Mouse (Mus musculus) heart, adult 11 months (tissue): ENCODE measurements around the gene Ccdc12.

Experiments
- DNase-seq: peaks from one replicate; pipeline ENCODE4 v3.0.0; 2022

The Ccdc12 gene

DNA sequence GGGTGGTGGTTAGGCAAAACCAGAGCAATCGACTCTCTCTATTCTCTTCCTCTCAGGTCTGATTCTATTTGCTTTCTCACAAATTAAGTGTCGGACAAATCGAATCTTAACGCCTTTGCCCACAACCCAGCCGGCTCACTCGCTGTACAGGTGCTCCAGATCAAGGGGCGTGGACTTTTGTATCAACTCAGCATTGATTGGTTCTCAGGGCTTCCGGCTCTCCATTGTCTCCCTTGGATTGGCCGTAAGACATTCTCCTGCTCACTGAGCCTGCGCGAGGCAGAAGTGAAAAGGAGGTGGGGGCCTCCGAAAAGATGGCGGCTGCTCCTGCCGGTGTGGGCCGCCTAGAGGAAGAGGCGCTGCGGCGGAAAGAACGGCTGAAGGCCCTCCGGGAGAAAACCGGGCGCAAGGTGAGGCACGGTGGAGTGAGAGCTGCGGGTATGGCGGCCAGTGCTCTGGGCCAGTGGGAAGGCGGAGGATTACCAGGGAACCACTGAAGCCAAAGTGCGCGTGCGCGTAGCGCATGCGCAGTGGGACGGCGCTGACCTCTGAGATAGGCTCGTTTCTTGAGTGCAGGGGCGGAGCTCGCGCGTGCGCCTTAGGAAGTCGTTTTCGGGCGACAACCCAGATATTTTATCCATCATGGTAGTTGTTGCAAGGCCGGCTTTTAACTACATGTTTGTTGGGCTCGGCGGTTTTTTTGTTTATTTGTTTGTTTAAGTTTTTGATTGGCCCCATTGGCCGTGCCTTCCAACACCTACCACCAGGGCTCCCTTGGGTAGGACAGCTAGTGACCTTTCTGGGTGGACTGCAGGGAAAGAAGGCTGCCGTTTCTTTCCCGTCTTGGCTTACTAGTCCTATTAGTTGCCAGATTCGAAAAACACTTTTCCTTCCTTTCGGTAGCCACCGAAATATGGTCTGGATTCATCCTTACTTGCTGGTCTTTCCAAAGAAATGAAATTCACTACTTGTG, at the start of gene Ccdc12:
Ccdc12 (plus strand) TSS at position 255 of the 973 bp plus-strand sequence.
- peak; percentile 100 for DNase-seq

DNA sequence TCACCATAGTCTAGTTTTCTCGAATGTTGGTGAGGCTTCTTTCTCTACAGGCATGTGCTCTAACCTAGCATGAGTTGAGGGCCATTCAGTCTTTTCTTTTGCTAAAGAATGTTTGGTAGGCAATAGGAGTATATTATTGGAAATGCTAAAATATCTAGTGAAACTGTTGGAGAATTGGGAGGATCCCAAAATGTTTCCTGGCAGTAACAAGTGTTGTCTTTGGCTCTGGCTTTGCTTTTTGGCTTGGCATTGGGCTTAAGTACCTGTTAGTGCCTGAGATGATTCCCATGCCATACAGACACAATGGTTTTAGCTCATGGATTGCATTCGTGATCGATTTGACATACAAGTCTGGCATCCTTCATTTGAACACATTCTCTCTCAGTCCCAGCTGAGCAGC, 44.8 kb upstream of the Ccdc12 start:
- peak; percentile 89 for DNase-seq

DNA sequence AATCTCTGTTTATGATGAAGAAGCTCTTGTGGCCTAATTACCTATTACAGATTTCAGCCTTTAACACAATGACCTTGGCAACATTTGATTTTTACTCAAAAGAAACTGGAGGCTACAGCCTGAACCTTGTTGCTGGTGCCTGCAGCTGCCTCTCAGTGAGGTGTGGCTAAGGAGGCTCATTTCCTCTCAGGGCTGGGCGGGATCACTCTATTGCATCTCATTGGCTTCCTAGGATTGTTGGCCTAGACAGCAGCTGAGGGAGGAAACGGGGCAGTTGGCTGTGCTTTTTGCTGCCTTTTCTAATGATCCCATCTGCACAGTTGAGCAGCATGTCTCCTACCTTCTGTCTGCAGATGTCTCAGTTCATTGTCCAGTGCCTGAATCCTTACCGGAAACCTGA, 39.2 kb upstream of the Ccdc12 start:
- peak; percentile 96 for DNase-seq

DNA sequence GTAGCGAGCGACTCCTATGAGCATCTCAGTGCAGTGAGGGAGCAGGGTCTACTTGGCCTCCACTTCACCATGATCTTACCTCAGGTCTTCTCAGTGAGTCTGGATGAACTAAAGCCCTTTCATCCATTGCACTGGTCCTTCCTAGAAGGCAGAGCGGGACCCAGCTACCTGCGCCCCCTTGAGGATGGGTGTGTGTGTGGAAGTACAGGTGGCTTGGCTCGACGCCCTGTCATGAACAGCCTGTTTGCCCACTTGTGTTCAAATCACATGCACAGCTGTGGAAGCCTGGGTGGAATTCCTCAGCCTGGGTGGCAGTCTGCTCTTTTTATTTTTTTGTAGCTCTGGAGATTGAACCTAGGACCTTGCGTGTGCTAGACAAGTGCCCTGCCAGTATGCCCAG, 36.1 kb upstream of the Ccdc12 start:
- DNase-seq, result no peak

DNA sequence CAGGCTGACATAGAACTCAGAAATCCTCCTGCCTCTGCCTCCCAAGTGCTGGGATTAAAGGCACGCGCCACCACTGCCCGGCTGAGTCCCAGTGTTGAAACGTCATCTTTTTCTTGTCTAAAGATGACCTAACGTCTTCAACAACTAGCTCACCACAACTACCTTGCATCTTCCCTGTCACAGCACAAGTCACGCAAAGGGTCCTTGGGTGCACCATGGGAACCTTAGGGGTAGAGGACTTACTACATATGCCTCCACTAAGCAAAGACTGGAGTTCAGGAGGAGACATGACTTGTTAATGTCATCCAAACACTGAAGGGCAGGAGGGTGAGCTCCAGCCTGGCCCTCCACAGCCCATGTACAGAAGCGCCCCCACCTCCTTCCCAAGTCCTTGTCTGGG, 35.6 kb upstream of the Ccdc12 start:
- DNase-seq, result peak; percentile 87

DNA sequence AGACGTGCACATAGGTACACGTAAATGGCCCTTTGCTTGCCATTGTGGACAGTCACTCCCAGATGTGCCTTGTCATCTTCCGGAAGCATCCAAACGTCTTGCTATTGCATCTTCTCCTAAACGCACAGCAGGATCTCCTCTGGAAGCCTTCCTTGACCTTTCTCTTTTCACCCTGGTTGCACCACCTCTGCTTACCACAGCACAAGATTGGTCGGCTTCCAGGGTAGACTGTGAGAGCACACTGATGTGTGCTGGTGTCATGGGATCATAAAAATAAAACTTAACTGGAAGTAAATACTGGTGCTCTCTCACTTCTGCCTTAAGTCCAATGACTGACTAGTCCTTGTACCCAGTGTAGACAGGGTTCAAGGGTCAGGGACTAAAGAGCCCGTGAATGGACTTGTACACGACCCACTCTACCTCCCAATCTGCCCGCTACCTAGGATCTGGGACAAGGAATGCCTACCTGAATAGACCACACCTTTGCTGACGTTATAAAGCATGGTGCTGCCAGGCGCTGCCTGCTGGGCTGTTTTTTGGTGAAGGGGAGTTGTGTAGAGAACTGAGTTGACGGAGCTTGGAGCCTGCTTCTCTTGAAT, 33.6 kb upstream of the Ccdc12 start:
- DNase-seq, result peak; percentile 87

DNA sequence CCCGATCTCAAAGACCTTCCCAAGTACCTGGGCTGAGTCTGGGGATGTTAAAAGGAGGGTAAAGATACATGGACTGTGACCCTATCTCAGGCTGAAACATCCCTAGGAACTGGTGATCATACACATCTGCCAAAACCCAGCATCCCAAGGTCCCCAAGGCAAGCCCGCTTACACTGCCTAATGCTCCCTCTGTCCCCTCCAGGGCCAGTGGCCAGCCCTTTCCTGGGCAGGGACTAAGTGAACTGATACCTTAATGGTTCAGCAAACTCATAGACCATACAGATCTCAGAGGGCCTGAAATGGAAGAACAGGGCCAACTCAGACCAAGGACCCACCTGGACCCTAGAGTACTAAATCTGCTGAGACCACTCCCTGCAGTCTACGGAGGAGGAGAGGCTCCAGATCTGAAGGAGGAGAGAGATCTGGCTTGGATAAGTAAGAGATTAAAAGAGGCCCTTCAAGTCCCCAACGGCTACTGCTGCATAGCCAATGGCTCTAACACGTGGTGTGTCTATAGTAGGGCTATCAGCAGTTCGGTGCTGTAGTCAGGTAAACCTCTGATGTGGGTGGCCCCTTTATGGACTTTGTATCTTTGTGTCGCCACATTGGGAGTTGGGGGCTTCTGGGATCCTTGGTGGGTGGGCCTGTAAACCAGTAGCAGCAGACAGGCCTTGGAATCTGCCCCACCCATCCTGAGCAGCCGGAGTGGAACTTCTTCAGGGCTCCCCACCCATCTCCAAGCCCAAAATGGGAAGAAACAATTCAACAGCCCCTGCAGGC, 32.7 kb upstream of the Ccdc12 start:
- DNase-seq, result peak; percentile 88

DNA sequence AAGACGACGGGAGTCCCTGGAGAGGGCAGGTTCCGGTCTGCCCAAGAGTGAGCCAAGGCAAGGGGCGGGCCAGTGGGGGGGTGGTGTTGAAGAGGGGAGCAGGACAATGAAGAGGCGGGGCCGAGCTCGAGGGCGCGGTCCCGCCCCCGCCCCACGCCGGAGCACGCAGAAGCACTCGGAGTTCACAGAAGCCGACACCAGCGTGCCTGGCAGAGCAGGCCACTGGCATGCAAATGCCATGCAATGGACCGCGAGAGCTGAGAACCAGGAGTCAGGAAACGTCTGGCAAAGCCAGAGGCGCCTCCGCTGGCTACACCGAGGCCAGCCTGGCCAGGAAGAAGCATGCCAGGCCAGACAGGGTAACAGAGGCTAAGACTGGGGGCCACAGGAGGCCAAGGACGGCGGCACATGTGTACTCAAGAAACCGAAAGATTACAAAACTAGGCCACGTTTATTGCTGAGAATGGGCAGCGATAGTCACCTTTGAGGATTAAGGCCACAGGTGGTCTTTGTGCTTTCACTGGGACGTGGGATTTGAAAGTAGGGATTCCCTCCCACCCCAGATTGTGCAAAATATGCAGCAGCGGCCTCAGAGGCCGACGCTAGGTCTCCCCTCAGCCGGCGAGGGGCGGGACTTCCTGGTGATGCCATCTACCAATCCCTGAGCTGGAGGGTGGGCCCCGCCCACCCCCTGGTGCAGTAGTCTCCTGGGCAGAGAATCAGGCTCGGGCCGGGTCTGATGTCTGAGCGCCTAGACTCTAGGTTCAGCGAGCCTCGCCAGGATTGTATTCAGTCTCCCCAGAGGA, 31.7 kb upstream of the Ccdc12 start, which contains the start of gene Nradd:
Nradd (minus strand) TSS at position 92 of the 806 bp plus-strand sequence.
- peak; percentile 99 for DNase-seq

DNA sequence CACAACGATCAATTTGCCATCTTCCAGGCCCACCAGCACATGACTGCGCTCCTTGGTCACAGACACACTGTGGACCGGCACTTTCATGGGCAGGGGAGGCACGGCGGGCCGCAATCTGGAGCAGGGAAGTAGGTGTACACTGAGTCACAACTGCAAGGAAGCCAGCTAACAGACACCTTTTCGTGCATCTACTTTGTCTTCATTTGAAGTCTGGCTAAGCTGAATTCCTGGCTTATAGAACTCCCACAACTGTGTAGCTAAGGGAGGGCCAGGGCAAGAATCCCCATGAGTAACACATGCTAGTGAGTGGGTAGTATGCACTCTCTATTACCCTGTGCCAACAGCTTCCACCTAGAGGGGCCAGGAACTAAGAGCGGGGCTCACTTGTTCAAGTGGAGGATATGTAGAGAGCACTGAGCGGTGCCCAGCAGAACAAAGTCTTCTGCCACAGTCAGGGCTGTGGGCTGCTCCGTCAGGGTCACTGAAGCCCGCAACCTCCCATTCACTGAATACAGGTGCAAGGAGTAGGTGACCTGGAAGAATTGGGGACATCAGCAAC, 30.9 kb upstream of the Ccdc12 start:
- DNase-seq, result peak; percentile 83

DNA sequence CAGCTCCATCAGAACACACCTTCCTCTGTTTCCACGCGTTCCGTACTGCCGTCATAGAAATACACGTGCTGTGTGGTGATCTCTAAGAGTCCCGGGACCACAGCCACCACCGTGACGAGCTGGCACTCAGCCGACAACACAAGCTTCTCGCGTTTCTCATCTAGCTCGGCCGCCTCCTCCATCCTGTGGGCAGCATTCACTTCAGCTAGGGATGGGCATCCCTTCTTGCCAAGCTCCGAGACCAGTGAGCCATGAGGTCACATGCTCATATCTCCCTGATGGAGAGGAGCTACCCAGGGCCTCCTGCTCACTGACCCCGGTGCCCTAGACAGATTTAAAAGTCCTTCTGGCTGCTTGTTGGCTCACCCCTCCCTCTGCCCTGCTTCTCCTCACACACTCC, 26.1 kb upstream of the Ccdc12 start:
- DNase-seq, result no peak

DNA sequence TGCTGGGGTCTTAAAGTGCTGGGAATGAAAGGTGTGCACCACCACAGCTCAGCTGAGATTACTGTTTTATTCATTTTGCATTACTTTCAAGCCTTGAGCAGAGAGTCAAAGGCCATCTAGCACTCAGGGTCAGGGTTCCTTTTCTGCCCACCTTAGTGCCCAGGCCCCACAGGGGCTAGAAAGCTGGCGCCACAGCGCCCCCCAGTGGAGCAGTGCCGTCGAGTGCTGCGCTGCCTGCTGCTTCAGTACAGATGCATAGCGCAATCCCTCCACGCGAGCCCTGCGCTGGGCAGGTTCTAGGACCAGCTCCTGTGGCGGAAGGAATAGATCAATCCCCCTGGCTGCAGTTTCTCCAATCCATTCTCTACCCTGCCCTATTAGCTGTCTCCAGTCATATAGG, 25.1 kb upstream of the Ccdc12 start:
- no peak for DNase-seq

DNA sequence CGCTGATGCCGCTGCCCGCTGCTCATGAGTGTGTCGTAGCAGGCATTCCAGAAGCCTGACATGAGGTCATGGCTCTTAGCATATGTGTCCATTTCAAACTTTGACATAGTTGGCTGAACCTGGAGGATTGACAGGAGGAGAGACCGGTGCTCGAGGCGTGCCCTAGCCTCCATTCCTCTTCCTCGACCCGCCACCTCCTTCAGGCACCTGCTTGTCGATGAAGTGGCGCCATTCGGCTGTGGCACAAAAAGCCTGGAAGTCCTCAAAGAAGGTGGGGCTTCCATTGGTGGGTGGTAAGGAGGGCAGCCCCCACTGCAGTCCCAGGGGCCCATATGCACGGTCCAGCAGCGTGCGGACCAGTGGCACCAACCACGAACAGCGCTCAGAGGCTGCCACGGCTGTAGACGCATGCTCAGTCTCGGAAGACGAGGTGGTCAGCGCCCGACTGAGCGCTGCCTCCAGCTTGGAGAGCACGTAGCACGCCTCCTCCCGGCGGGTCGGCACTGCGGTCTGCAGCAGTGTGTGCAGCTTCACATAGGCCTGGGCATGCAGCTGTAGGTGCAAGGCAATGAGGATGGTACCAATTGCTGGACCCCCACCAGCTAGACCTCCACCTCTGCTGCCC, 24.5 kb upstream of the Ccdc12 start:
- DNase-seq, result no peak

DNA sequence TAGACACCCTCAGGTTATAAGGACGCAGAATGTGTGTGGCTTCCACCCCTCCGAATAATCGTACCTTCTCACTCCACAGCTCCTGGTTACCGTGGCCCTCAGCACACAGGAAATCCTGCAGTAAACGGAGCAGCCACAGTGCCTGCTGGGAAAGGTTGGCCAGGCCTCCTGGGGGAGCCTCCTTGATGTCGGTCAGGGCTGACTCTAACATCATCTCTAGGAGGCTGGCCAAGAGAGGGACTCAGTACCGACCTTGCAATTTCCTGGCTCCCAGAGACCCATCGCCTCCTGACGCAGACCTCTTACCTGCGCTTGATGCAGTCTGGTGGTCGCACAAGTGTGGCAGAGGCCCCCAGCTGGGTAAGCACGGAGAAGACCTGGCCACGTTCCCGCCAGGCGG, 23.6 kb upstream of the Ccdc12 start:
- DNase-seq, result no peak

DNA sequence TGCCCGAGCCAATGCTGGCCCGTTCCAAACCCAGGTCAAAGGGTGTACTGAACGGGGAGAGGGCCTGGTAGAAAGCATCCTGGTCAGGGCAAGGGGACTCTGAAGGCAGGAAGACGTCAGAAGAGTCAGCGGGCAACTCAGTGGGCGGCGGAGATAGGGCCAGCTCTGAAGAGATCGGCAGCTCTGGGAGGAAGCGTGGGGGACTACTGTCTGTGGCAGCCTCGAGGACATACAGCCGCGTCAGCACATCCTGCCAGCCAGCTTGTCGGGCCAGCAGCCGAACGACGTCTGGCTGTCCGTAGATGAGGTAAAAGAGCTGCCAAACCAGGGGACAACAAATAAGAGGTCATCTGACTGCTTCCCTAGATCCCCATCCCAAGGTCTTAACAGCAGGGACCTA, 22.4 kb upstream of the Ccdc12 start:
- DNase-seq, result no peak

DNA sequence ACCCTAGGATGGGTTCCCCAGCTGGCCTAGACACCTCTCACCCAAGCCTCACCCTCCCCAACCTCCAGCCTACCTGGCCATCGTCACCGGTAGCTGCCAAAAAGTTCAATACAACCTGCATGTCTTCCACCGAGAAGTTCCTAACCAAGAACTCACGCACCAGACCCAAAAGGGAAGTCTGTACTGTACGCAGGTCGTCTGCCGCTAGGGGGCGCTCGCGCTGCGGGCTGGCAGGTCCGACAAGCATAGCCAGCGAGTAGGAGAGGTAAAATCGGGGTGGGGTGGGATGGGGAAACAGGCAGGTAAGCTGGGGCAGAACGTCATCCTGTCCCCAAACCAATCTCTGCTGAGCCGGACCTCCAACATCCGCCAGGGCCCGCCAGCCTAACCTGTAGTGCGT, 21.1 kb upstream of the Ccdc12 start:
- DNase-seq, result peak; percentile 96

DNA sequence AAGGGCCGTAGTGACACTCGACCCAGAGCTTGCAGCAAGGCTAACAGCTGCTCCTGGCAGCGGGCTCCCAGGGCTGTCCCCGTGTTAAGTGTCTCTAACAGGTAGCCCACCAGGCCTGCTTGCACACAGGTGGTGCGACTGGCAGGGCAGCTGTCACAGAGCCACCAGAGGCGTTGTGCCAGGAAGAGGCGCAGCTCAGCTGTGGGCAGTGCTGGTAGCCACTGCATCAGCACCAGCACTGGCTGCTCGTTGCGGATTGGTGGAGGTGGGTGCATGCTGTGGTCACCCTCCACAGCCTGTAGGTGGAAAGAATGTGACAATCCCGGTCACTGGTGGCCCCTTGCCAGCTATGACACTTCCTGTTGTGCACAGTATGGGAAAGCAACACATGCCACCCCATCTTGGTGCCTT, 17.7 kb upstream of the Ccdc12 start:
- DNase-seq, result no peak

DNA sequence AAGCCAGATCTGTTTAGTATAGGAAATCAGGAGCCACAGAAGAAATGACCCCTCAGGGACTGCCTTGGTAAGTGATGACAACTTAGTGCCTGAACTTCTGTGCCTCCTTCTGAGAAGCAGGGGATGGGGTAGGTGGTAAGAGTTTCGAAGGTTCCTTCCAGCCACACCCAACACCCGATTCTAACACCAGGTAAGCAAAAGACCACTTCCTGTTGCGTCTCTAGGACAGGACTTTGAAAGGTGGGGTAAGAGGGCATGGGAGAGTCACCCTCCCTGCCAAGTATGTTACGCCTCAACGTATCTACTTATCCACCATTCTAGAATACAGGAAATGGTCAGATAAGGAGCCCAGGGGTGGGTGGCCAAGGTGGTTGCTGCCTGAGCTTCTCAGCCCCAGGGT, 15.3 kb upstream of the Ccdc12 start:
- no peak for DNase-seq

DNA sequence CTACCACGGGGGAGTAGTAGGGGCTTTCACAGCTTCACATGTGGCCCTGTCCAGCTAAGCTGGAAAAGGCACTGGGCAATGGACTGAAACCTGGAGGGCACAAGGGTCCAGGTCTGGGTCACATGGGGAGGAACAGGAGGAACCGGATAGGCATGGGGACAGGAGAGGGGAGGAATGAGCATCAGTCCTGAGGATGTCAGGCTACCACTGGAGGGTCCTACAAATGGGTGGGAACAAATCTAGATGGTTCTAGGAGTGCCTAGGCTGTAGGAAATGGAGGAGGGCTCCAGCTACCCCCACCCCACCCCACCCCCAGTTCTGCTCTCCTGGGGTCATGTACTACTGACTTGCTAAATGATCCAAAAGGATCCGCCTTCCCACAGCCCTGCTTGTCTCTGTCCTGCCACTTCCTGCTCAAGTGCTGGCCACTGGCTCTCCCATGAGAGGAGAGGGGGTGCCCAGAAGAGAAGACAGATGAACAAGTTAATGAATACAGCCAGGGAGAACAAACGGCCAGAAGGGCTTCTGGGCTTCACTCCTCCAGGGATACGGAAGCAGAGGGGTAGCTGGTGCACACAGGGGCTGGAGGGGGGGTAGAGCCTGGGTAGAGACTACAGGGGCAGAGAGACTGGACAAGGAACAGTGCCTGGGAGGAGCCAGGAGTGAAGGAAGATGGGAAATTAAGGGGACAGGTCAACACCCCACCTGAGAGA, 13.3 kb upstream of the Ccdc12 start:
- DNase-seq, result no peak

DNA sequence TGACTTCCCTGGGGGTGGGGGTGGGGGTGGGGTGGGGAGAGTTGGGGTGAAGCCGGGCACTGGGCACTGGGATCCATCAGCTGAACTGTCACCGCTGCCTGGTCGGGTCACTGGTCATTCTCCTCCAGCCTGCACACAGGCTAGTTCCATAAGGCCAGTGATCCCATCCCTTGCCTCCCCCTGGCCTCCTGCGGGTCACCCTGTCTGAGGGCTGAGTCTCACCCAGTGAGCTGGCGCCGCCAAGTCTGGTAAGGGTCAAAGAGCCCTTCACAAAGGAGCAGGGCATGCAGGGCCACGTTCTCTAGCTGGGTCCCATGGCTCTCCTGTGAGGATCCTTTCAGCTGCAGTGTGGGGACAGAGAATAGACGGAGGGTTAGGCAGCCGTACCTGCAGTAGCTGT, 12.5 kb upstream of the Ccdc12 start:
- no peak for DNase-seq

DNA sequence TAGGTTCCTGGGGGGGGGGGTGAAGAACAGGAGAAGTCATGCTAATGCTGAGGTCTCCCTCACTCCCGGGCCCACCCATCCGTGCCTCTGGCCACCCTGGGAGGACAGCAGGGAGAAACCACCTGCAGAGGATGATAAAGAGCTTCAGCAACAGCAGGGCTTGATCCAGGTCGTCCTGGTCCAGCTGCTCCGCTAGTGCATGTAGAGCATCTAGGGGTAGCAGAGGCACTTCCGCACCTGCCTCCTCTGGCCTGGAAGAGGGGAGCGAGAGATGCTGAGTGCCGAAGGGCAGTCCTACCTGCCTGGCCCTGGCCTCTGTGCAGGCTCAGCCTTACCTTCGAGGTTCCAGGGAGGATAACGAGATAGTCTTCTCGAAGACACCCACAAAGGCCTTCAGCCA, 12.0 kb upstream of the Ccdc12 start:
- no peak for DNase-seq

DNA sequence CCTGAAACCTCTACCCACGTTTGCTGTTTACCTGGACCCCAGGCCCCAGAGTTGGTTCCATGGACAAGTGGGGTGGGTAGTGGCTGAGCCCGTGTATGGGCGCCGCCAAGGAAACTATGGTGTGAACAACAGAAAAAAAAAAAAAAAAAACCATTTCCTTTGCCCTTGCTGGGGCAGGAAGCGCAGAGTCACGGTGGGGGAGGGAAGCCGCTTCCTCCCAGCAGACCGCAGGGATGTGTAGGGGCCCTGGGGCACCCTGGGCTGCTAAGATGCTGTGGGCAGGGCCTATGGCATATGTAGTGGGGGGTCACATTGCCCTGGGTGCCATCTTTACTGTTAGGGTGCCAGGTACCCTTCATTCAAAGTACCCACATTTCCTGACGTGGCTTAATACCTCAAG, 11.1 kb upstream of the Ccdc12 start:
- DNase-seq, result peak; percentile 94
